Mouse (Mus musculus): Measurements from ENCODE around the gene Scgb1c1. TPM values are rescaled to one million over a fixed set of nuclear protein-coding genes. Genes with fewer than 3 reads are reported as not detected.

Scgb1c1 gene
- polyA plus RNA-seq (2014; fragmentation: Illumina TruSeq; extraction: RNeasy Lipid Tissue Mini Kit (QIAGEN cat#74804); ENCODE audit: low read depth, low replicate concordance), result not detected

GRCm38 (mm10) chr7:140844905-140845665 lies at the start of gene Scgb1c1:
Scgb1c1 (plus strand) TSS chr7:140845547.

GRCm38 (mm10) chr7:140821653-140822329 lies 23.6 kb upstream of the Scgb1c1 start, which contains the start of gene Zfp941:
Zfp941 (minus strand) TSS chr7:140822178.

DNA sequence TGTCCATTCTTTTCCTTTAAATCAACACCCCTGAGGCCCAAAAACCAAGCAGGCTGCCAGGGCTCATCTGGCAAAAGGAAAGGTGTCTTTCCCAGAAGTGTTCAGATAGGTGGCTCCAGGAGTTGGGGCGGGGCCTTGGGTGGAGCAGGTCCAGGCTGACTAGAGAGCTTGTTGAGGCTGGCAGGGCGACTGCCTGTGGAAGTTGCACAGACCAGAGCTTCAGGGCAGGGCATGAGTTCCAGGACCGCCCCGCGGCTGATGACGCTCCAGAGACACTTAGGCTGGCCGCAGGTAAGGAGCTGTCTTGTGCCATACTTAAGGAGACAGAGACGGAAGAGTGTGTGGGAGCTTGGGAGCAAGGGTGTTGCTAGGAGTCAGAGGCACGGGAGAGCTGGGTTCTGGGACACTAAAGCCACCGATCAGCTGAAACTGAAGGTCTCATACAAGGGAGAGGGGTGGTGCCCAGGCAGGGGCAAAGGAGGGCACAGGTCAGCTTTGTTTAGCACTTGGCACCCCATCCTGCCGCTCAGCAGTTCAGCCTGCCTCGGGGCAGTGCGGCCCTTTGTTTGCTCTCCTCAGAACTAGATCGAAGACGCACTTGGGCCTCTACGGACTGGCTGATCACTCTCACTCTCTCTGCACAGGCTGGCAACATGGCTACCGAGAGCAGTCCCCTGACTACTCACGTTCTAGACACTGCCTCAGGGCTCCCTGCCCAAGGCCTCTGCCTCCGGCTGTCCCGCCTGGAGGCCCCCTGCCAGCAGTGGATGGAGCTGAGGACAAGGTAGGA lies 10.2 kb upstream of the Scgb1c1 start, which contains the start of gene Urah:
Gene Urah (plus strand): TSS at position 51 of the 790 bp plus-strand sequence.

DNA sequence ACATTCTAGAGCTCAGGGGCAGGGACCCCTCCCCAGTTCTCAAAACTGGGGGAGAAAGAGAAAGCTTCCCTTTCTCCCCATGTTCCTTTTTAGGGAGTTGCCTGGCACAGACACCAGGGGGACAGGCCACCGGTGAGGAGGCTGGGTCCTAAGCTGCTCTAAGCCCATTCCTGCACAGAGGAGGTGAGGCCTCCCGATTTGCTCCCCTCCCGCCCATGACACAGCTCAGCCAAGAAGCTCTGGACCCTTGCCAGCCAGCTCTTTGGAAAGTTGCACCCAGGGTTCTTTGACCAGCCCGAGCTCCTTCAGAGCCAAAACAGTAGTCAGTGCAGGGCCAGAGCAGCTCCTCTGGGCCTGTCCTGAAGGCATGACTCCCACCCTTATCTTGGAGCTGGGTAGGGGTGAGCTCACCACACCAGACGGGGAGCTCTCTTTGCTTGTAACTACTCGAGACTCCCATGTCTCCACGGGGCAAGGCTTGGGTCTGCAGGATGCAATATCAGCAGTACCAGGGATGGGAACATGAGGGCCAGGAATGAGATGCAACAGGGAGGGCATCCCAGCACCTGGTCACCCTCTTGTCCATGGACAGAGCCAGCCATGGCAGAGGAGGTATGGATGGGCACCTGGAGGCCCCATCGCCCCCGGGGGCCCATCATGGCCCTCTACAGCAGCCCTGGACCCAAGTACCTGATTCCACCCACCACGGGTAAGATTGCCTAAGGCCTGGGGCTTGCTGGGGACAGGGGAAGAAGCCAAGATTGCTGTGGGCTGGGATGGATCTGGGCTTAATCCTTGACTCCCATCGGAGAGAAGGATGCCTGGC lies 2.6 kb downstream of the Scgb1c1 start, which contains the start of gene Odf3:
Gene Odf3 (plus strand): TSS at position 51 of the 826 bp plus-strand sequence.

GRCm38 (mm10) chr7:140855860-140856784 lies 10.8 kb downstream of the Scgb1c1 start, which contains the start of gene Gm45785:
Gm45785 (minus strand) TSS chr7:140856331.

GRCm38 (mm10) chr7:140856785-140857549 lies 11.6 kb downstream of the Scgb1c1 start, which contains the start of gene Ric8a:
Ric8a (plus strand) TSS chr7:140856957.

GRCm38 (mm10) chr7:140857550-140858505 lies 12.5 kb downstream of the Scgb1c1 start, which contains the start of gene Bet1l:
Bet1l (minus strand) TSS chr7:140857577.

GRCm38 (mm10) chr7:140881696-140882468 lies 36.5 kb downstream of the Scgb1c1 start, which contains the start of the genes Psmd13 and Sirt3:
Psmd13 (plus strand) TSS chr7:140881968.
Sirt3 (minus strand) TSS chr7:140882309.

Other genes with a start within 250 kb of the Scgb1c1 start
- not detected for gene Olfr46, start 244.3 kb upstream of the Scgb1c1 start, polyA plus RNA-seq (2014; fragmentation: Illumina TruSeq; extraction: RNeasy Lipid Tissue Mini Kit (QIAGEN cat#74804); ENCODE audit: low read depth, low replicate concordance)
- gene Olfr61, start 216.6 kb upstream of the Scgb1c1 start, polyA plus RNA-seq (2014; fragmentation: Illumina TruSeq; extraction: RNeasy Lipid Tissue Mini Kit (QIAGEN cat#74804); ENCODE audit: low read depth, low replicate concordance), result not detected
- not detected for gene Olfr53, start 199.1 kb upstream of the Scgb1c1 start, polyA plus RNA-seq (2014; fragmentation: Illumina TruSeq; extraction: RNeasy Lipid Tissue Mini Kit (QIAGEN cat#74804); ENCODE audit: low read depth, low replicate concordance)
- not detected for gene Olfr539, start 185.6 kb upstream of the Scgb1c1 start, polyA plus RNA-seq (2014; fragmentation: Illumina TruSeq; extraction: RNeasy Lipid Tissue Mini Kit (QIAGEN cat#74804); ENCODE audit: low read depth, low replicate concordance)
- not detected for gene Olfr45, start 163.6 kb upstream of the Scgb1c1 start, polyA plus RNA-seq (2014; fragmentation: Illumina TruSeq; extraction: RNeasy Lipid Tissue Mini Kit (QIAGEN cat#74804); ENCODE audit: low read depth, low replicate concordance)
- gene Olfr541, start 148.3 kb upstream of the Scgb1c1 start, polyA plus RNA-seq (2014; fragmentation: Illumina TruSeq; extraction: RNeasy Lipid Tissue Mini Kit (QIAGEN cat#74804); ENCODE audit: low read depth, low replicate concordance), result not detected
- 135 TPM for gene Cyp2e1, start 81.8 kb upstream of the Scgb1c1 start, polyA plus RNA-seq (2014; fragmentation: Illumina TruSeq; extraction: RNeasy Lipid Tissue Mini Kit (QIAGEN cat#74804); ENCODE audit: low read depth, low replicate concordance)
- gene Syce1, start 57.7 kb upstream of the Scgb1c1 start, polyA plus RNA-seq (2014; fragmentation: Illumina TruSeq; extraction: RNeasy Lipid Tissue Mini Kit (QIAGEN cat#74804); ENCODE audit: low read depth, low replicate concordance), result not detected
- 1.1 TPM for gene Zfp941, start 23.4 kb upstream of the Scgb1c1 start, polyA plus RNA-seq (2014; fragmentation: Illumina TruSeq; extraction: RNeasy Lipid Tissue Mini Kit (QIAGEN cat#74804); ENCODE audit: low read depth, low replicate concordance)
- 2.1 TPM for gene Urah, start 10.5 kb upstream of the Scgb1c1 start, polyA plus RNA-seq (2014; fragmentation: Illumina TruSeq; extraction: RNeasy Lipid Tissue Mini Kit (QIAGEN cat#74804); ENCODE audit: low read depth, low replicate concordance)
- gene Odf3, start 2.3 kb downstream of the Scgb1c1 start, polyA plus RNA-seq (2014; fragmentation: Illumina TruSeq; extraction: RNeasy Lipid Tissue Mini Kit (QIAGEN cat#74804); ENCODE audit: low read depth, low replicate concordance), result not detected
- gene Gm45785, start 10.8 kb downstream of the Scgb1c1 start, polyA plus RNA-seq (2014; fragmentation: Illumina TruSeq; extraction: RNeasy Lipid Tissue Mini Kit (QIAGEN cat#74804); ENCODE audit: low read depth, low replicate concordance), result not detected
- 4.2 TPM for gene Ric8a, start 11.4 kb downstream of the Scgb1c1 start, polyA plus RNA-seq (2014; fragmentation: Illumina TruSeq; extraction: RNeasy Lipid Tissue Mini Kit (QIAGEN cat#74804); ENCODE audit: low read depth, low replicate concordance)
- 3.2 TPM for gene Bet1l, start 12.0 kb downstream of the Scgb1c1 start, polyA plus RNA-seq (2014; fragmentation: Illumina TruSeq; extraction: RNeasy Lipid Tissue Mini Kit (QIAGEN cat#74804); ENCODE audit: low read depth, low replicate concordance)
- 149 TPM for gene Psmd13, start 36.4 kb downstream of the Scgb1c1 start, polyA plus RNA-seq (2014; fragmentation: Illumina TruSeq; extraction: RNeasy Lipid Tissue Mini Kit (QIAGEN cat#74804); ENCODE audit: low read depth, low replicate concordance)
- gene Sirt3, start 36.8 kb downstream of the Scgb1c1 start, polyA plus RNA-seq (2014; fragmentation: Illumina TruSeq; extraction: RNeasy Lipid Tissue Mini Kit (QIAGEN cat#74804); ENCODE audit: low read depth, low replicate concordance), result 4.8 TPM
- gene Cox8b, start 54.9 kb downstream of the Scgb1c1 start, polyA plus RNA-seq (2014; fragmentation: Illumina TruSeq; extraction: RNeasy Lipid Tissue Mini Kit (QIAGEN cat#74804); ENCODE audit: low read depth, low replicate concordance), result not detected
- gene Nlrp6, start 75.4 kb downstream of the Scgb1c1 start, polyA plus RNA-seq (2014; fragmentation: Illumina TruSeq; extraction: RNeasy Lipid Tissue Mini Kit (QIAGEN cat#74804); ENCODE audit: low read depth, low replicate concordance), result 5.4 TPM
- 1.1 TPM for gene Pgghg, start 95.8 kb downstream of the Scgb1c1 start, polyA plus RNA-seq (2014; fragmentation: Illumina TruSeq; extraction: RNeasy Lipid Tissue Mini Kit (QIAGEN cat#74804); ENCODE audit: low read depth, low replicate concordance)
- gene Ifitm5, start 104.7 kb downstream of the Scgb1c1 start, polyA plus RNA-seq (2014; fragmentation: Illumina TruSeq; extraction: RNeasy Lipid Tissue Mini Kit (QIAGEN cat#74804); ENCODE audit: low read depth, low replicate concordance), result not detected
- not detected for gene Gm45717, start 110.4 kb downstream of the Scgb1c1 start, polyA plus RNA-seq (2014; fragmentation: Illumina TruSeq; extraction: RNeasy Lipid Tissue Mini Kit (QIAGEN cat#74804); ENCODE audit: low read depth, low replicate concordance)
- gene Ifitm2, start 110.4 kb downstream of the Scgb1c1 start, polyA plus RNA-seq (2014; fragmentation: Illumina TruSeq; extraction: RNeasy Lipid Tissue Mini Kit (QIAGEN cat#74804); ENCODE audit: low read depth, low replicate concordance), result 44.1 TPM
- 5.3 TPM for gene Ifitm1, start 121.7 kb downstream of the Scgb1c1 start, polyA plus RNA-seq (2014; fragmentation: Illumina TruSeq; extraction: RNeasy Lipid Tissue Mini Kit (QIAGEN cat#74804); ENCODE audit: low read depth, low replicate concordance)
- 4.6 TPM for gene Ifitm3, start 165.2 kb downstream of the Scgb1c1 start, polyA plus RNA-seq (2014; fragmentation: Illumina TruSeq; extraction: RNeasy Lipid Tissue Mini Kit (QIAGEN cat#74804); ENCODE audit: low read depth, low replicate concordance)
- gene Ifitm6, start 172.4 kb downstream of the Scgb1c1 start, polyA plus RNA-seq (2014; fragmentation: Illumina TruSeq; extraction: RNeasy Lipid Tissue Mini Kit (QIAGEN cat#74804); ENCODE audit: low read depth, low replicate concordance), result not detected
- gene Gm17387, start 183.6 kb downstream of the Scgb1c1 start, polyA plus RNA-seq (2014; fragmentation: Illumina TruSeq; extraction: RNeasy Lipid Tissue Mini Kit (QIAGEN cat#74804); ENCODE audit: low read depth, low replicate concordance), result not detected
- not detected for gene B4galnt4, start 215.6 kb downstream of the Scgb1c1 start, polyA plus RNA-seq (2014; fragmentation: Illumina TruSeq; extraction: RNeasy Lipid Tissue Mini Kit (QIAGEN cat#74804); ENCODE audit: low read depth, low replicate concordance)
- gene Pkp3, start 232.7 kb downstream of the Scgb1c1 start, polyA plus RNA-seq (2014; fragmentation: Illumina TruSeq; extraction: RNeasy Lipid Tissue Mini Kit (QIAGEN cat#74804); ENCODE audit: low read depth, low replicate concordance), result not detected

All from kidney, adult 10 weeks (tissue).